Mouse (Mus musculus) liver, embryonic 12.5 days (tissue): ENCODE data around the gene Slc26a6. TPM values are rescaled to one million over a fixed set of nuclear protein-coding genes. Genes with fewer than 3 reads are reported as not detected.

Experiments
- ATAC-seq: fragments of 200-750 bp; cut with Nextera tagmentation; 2 replicates; pipeline ENCODE4 v1.8.0; 2017; ENCODE audit warnings: moderate number of reproducible peaks, mild to moderate bottlenecking, moderate library complexity
- H3K27ac ChIP-seq: fragments of 300-500 bp; sonication (generic); 2 replicates; pipeline ENCODE4 v1.5.1; 2016; ENCODE audit warnings: mild to moderate bottlenecking
- H3K27me3 ChIP-seq: fragments of 300-500 bp; sonication (generic); replicated peaks from 2 replicates; pipeline ENCODE4 v1.6.1; 2016; ENCODE audit warnings: mild to moderate bottlenecking, moderate library complexity
- H3K36me3 ChIP-seq: fragments of 300-500 bp; sonication (generic); 2 replicates; pipeline ENCODE4 v1.6.1; 2016; ENCODE audit warnings: mild to moderate bottlenecking, moderate library complexity
- H3K4me1 ChIP-seq: fragments of 300-500 bp; sonication (generic); 2 replicates; pipeline ENCODE4 v1.6.1; 2016
- H3K4me2 ChIP-seq: fragments of 300-500 bp; sonication (generic); 2 replicates; pipeline ENCODE4 v1.6.1; 2016; ENCODE audit warnings: mild to moderate bottlenecking, moderate library complexity
- H3K4me3 ChIP-seq: fragments of 300-500 bp; sonication (generic); 2 replicates; pipeline ENCODE4 v1.5.1; 2016; ENCODE audit warnings: mild to moderate bottlenecking, moderate library complexity
- H3K9ac ChIP-seq: fragments of 300-500 bp; sonication (generic); 2 replicates; pipeline ENCODE4 v1.6.1; 2016; ENCODE audit warnings: mild to moderate bottlenecking, moderate library complexity
- H3K9me3 ChIP-seq: fragments of 300-500 bp; sonication (generic); replicated peaks from 2 replicates; pipeline ENCODE4 v1.6.1; 2016; ENCODE audit warnings: mild to moderate bottlenecking, moderate library complexity
- WGBS: fragments of 180-500 bp; shearing (Covaris S2); methylation state at CpG from one replicate; pipeline ENCODE4 v1.1.7; 2016; ENCODE audit not compliant: insufficient replicate concordance; 5-methylcytosine and 5-hydroxymethylcytosine counted together
- microRNA-seq: library from miRNA; unstranded; fragments of <30 nt; microRNA quantifications from one replicate; pipeline ENCODE4, GENCODE M21; 2017
- polyA plus RNA-seq: library from polyadenylated mRNA; unstranded; fragments of >200 nt; fragmentation: Nextera tagmentation; extraction: Ambion mirVana; gene quantifications from 2 replicates; pipeline ENCODE4 v1.2.1, GENCODE M21; 2016

The Slc26a6 gene
- polyA plus RNA-seq, 1 experiment from 2014 or later: 6.9 TPM

DNA sequence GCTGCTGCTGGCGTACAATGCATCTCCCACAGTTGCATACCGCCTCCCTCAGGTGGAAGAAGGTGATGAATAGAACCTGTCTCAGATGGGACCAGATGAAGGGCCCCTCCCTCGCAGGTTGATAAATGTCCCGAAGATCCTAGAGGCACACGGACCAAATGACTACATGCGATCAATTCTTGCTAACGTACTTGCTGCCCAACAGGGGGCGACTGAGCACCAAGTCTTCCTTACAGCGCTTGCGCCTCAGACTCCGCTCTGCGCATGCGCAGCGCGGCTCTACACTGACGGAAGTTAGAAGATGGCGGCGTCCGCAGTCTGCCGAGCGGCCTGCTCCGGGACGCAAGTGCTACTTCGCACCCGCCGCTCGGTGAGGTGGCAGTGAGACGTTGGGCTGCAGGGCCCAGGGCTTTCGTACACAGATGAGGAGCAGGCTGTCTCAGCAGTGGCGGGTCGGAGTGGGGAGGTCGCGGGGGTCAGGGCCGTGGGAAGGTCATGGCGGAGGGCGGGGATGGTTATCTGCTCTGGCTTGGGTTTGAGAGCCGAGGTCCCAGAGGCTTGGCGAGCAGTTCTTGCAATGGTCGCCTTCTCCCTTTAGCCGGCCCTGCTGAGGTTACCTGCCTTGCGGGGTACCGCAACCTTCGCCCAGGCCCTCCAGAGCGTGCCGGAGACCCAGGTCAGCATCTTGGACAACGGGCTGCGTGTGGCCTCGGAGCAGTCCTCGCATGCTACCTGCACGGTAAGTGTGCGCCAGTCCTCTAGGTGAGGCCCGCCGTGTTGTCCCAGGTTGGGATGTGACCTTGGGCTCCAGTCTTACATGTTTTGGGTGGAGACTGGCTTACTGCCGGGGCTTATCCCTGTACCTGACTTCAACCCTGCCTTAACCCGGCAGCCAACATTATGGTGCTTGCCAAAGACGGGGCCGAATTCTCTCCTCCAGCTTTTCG, 83.6 kb downstream of the Slc26a6 start, which contains the start of gene Uqcrc1:
Gene Uqcrc1, plus strand, starts transcription at position 216 of the 947 bp plus-strand sequence.
- H3K9me3 ChIP-seq: no peaks in the 10 kb centered on the region
- peak; percentile 86 for ATAC-seq
- H3K27ac ChIP-seq: peak within 1 kb of the TSS; percentile 73
- peak within 1 kb of the TSS; percentile 90 for H3K4me3 ChIP-seq
- H3K9ac ChIP-seq: peak within 1 kb of the TSS; percentile 88
- H3K4me1 ChIP-seq: peaks cover 28% of the 10 kb centered on the region
- H3K27me3 ChIP-seq: no peaks in the 10 kb centered on the region
- peak within 1 kb of the TSS; percentile 74 for H3K4me2 ChIP-seq
- WGBS: under 1% methylated on average over 58 of the region's 58 CpGs
- peaks cover 37% of the 10 kb centered on the region for H3K36me3 ChIP-seq

DNA sequence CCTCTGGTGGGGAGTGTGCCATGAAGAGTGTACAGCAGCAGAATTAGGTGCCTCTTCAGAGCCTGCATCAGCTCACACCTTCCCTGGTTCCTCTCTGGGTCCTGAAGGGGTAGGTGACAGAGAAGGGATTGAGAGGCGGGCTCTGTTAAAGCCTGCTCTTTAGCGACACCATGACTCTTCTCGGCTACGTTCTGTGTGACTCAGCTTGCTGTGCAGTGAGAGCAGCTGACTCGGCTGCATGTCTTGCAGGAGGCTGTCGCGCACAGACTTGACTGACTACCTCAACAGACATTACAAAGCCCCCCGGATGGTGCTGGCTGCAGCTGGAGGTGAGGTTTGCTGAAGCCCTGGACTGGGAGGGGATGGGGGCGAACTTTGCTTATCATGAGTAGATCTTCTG, 92.0 kb downstream of the Slc26a6 start:
- Histone ChIP-seq H3K9me3 (no peaks in the 10 kb centered on the region), H3K36me3 (peaks cover 97% of the 10 kb centered on the region), H3K4me2 (no peak overlapping the region), H3K27me3 (no peaks in the 10 kb centered on the region), H3K4me1 (peaks cover 29% of the 10 kb centered on the region), H3K27ac (no peak overlapping the region), H3K9ac (no peak overlapping the region), H3K4me3 (no peak overlapping the region)
- ATAC-seq: no peak; the same call in 1 of the 2 replicates
- WGBS: 78% methylated on average over 9 of the region's 9 CpGs

DNA sequence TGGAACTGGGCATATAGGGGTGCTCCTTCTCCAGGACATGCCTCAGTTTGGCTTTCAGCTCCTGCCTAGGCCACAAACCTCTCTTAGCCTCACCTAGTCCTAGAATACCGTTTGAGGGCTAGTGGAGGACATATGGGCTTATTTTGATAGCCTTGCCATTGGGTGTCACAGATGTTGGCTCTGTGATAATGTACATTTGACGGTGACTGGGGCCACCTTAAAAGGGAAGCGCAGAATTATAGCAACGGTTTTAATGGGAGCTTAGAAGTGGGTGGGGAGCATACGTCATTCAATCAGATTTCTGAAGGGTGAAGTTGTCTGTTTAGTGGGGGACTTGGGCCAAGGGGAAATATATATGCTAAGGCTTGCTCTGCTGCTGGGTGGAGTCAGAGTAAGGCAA, 92.5 kb downstream of the Slc26a6 start:
- no peak overlapping the region for H3K4me3 ChIP-seq
- ATAC-seq: peak; percentile 19; the same call in 1 of the 2 replicates
- H3K4me2 ChIP-seq: no peak overlapping the region
- no peaks in the 10 kb centered on the region for H3K27me3 ChIP-seq
- H3K4me1 ChIP-seq: peaks cover 29% of the 10 kb centered on the region
- H3K9ac ChIP-seq: no peak overlapping the region
- 55% methylated on average over 5 of the region's 5 CpGs for WGBS
- H3K9me3 ChIP-seq: no peaks in the 10 kb centered on the region
- H3K27ac ChIP-seq: no peak overlapping the region
- H3K36me3 ChIP-seq: peaks cover 97% of the 10 kb centered on the region

DNA sequence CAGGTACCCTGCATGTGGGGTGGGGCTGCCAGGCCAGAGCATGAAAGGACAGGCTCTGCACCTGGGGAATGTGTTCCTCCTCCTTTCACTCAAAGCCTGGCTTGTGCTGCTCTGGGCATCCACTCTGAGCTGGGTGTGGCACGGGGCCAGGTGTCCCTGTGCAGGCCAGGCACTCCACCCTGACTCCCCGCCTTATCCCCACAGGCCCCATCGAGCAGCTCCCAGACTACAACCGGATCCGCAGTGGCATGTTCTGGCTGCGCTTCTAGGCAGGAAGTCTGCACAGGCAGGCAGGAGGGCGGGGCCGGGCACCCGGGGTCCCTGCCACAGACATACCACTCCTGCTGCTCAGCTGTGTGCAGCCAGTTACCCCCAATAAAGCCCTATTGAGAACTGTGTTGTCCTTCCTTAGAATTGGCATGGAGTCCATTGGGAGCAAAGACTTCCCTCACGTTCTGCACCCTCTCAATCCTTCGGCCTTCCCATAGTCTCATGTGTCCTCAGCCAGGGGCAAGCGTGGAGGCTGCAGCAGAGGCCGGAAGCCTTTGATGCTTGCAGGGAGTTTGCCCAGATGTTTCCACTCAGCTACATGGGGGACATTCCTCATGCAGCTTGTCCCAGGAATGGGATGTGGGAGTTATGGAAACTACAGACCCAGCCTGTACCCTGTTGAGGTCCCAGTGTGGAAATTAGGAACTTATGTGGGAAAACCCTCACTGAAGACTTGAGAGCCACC, 96.3 kb downstream of the Slc26a6 start:
- peaks cover 12% of the 10 kb centered on the region; the same call in 1 of the 2 replicates for H3K4me1 ChIP-seq
- no peak overlapping the region for H3K9ac ChIP-seq
- H3K36me3 ChIP-seq: peaks cover 66% of the 10 kb centered on the region
- no peak overlapping the region for H3K4me3 ChIP-seq
- peaks cover 25% of the 10 kb centered on the region for H3K27me3 ChIP-seq
- H3K4me2 ChIP-seq: no peak overlapping the region
- no peaks in the 10 kb centered on the region for H3K9me3 ChIP-seq
- ATAC-seq: no peak
- H3K27ac ChIP-seq: no peak overlapping the region
- 84% methylated on average over 13 of the region's 13 CpGs for WGBS

DNA sequence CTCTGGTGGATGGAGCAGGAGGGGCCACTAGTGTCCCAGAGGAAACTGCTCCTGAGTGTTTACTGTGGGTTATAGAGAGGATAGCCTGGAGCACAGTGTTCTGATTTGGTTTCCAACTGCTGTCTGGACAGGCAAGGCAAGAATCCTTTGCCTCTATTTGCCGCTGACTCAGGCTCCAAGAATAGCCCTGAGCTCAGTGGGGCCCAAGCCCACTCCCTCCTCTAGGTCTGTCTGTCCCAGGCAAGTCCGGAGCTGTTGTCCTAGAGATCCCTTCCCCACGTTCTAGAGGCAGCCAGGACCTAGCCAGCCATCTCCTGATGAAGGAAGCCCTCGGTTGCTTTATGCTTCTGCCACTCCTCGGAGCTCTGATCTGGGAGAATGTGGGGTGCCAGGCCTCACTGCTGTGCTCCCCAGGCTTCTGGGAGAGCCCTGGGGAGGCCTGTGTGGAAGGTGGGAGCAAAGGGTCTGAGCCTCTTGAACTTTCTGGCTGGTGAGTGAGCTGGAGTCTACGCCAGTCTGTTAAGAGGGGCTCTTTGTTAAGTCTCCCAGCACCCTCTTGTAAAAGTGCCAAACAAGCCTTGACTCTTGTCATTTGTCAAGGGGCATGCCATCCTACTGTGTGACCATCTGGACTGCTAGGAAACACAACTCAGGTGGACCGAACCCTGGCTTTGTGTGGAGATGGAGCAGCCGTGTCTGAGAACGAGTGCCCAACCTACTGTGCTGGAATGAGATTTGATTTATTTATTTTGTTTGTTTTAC, 97.1 kb downstream of the Slc26a6 start:
- H3K4me3 ChIP-seq: no peak overlapping the region
- H3K4me1 ChIP-seq: peaks cover 4% of the 10 kb centered on the region; the same call in 1 of the 2 replicates
- no peaks in the 10 kb centered on the region for H3K9me3 ChIP-seq
- H3K36me3 ChIP-seq: peaks cover 58% of the 10 kb centered on the region
- WGBS: 88% methylated on average over 9 of the region's 9 CpGs
- peaks cover 33% of the 10 kb centered on the region for H3K27me3 ChIP-seq
- H3K4me2 ChIP-seq: no peak overlapping the region
- no peak for ATAC-seq
- H3K27ac ChIP-seq: no peak overlapping the region
- H3K9ac ChIP-seq: no peak overlapping the region

DNA sequence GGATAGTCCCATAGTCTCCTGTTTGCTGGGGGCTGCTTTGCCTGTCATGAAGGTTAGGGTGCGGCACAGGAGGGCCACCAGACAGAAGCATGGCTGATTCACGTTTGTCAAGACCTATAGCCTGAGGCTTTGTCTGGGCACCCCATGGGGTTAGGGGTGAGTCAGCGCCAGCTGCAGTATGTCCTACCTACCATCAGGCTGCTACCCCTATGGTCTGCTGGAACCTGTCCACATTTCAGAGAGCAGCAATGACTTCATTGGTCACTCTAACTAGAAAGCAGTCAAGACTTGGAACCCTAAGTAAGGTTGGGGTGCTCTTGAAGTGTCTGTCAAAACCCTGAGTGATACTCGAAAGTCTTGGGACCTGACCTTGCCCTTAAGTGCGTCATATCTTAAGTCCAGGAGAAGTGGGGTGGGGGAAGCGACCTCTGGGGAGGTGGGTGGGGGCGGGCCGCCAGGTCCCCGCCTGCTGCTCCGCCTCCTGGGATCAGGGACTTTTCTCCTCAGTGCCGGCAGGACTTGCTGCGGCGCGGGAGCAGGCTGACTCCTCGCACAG, 100.1 kb downstream of the Slc26a6 start, which contains the start of gene Col7a1:
Gene Col7a1, plus strand, starts transcription at position 506 of the 556 bp plus-strand sequence.
- ATAC-seq: no peak
- Histone ChIP-seq H3K27me3 (peaks cover 45% of the 10 kb centered on the region), H3K4me2 (peak within 1 kb of the TSS; percentile 25; the same call in 1 of the 2 replicates), H3K9me3 (no peaks in the 10 kb centered on the region), H3K4me1 (no peaks in the 10 kb centered on the region), H3K4me3 (no peak within 1 kb of the TSS), H3K27ac (no peak within 1 kb of the TSS), H3K36me3 (peaks cover 28% of the 10 kb centered on the region), H3K9ac (no peak within 1 kb of the TSS)
- 13% methylated on average over 15 of the region's 15 CpGs for WGBS

DNA sequence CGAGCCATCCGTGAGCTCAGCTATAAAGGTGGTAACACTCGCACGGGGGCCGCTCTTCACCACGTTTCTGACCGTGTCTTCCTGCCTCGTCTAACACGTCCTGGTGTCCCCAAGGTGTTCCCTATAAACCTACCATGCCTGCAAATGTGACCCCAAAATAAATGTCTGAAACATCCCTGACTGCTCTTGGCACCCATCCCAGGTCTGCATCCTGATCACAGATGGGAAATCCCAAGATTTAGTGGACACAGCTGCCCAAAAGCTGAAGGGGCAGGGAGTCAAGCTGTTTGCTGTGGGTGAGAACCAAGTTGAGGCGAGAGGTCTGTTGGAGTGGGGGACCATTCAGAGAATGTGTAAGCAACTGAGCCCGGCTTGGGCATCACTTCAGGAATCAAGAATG, 102.2 kb downstream of the Slc26a6 start:
- H3K27me3 ChIP-seq: peaks cover 49% of the 10 kb centered on the region
- ATAC-seq: no peak

DNA sequence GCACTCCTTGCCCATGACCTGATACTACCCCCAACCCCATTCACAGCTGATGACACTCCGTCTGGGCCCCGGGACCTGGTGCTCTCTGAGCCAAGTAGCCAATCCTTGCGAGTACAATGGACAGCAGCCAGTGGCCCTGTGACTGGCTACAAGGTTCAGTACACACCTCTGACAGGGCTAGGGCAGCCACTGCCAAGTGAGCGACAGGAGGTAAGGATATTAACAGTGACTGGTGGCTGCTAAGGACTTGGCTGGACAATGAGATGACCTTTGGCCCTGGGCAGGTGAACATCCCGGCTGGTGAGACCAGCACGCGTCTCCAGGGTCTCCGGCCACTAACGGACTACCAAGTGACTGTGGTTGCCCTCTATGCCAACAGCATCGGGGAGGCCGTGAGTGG, 102.8 kb downstream of the Slc26a6 start:
- Histone ChIP-seq H3K27ac (no peak overlapping the region), H3K4me1 (no peaks in the 10 kb centered on the region), H3K36me3 (peaks cover 1% of the 10 kb centered on the region; the same call in 1 of the 2 replicates), H3K9me3 (no peaks in the 10 kb centered on the region), H3K27me3 (peaks cover 49% of the 10 kb centered on the region), H3K9ac (no peak overlapping the region), H3K4me2 (no peak overlapping the region), H3K4me3 (no peak overlapping the region)
- 85% methylated on average over 11 of the region's 11 CpGs for WGBS
- ATAC-seq: no peak

More for the DNA sequence above, 102.2 kb downstream of the Slc26a6 start:
- Histone ChIP-seq H3K36me3 (peaks cover 7% of the 10 kb centered on the region), H3K9ac (no peak overlapping the region), H3K9me3 (no peaks in the 10 kb centered on the region), H3K4me3 (no peak overlapping the region), H3K27ac (no peak overlapping the region), H3K4me2 (no peak overlapping the region), H3K4me1 (no peaks in the 10 kb centered on the region)
- 76% methylated on average over 11 of the region's 11 CpGs for WGBS

Small RNA genes within 50 kb of the gene (microRNA-seq; reads per million reads assigned to microRNA genes)
- gene Gm23156: not detected

Other genes starting within 250 kb of the Slc26a6 start
- 40.4 and 41.3 TPM in 2 replicates for gene Arih2, start 203.9 kb upstream of the Slc26a6 start, polyA plus RNA-seq
- 25.2 and 26.7 TPM in 2 replicates for gene Slc25a20, start 191.2 kb upstream of the Slc26a6 start, polyA plus RNA-seq
- gene Prkar2a, start 164.0 kb upstream of the Slc26a6 start, polyA plus RNA-seq: 15.5 and 17.5 TPM in 2 replicates
- 15.7 and 20.3 TPM in 2 replicates for gene Ip6k2, start 69.5 kb upstream of the Slc26a6 start, polyA plus RNA-seq
- 5.6 and 9.1 TPM in 2 replicates for gene Nckipsd, start 44.9 kb upstream of the Slc26a6 start, polyA plus RNA-seq
- 0.13 and 0.15 TPM in 2 replicates for gene Celsr3, start 27.0 kb upstream of the Slc26a6 start, polyA plus RNA-seq
- gene Tmem89, start 61.3 kb downstream of the Slc26a6 start, polyA plus RNA-seq: not detected in 2 replicates
- 384 and 405 TPM in 2 replicates for gene Uqcrc1, start 83.3 kb downstream of the Slc26a6 start, polyA plus RNA-seq
- gene Col7a1, start 100.3 kb downstream of the Slc26a6 start, polyA plus RNA-seq: 0.31 and 0.68 TPM in 2 replicates
- 0.11 TPM in 1 of 2 replicates, not detected in the other for gene Ucn2, start 132.7 kb downstream of the Slc26a6 start, polyA plus RNA-seq
- 3.4 and 4.4 TPM in 2 replicates for gene Pfkfb4, start 138.5 kb downstream of the Slc26a6 start, polyA plus RNA-seq
- gene Shisa5, start 185.3 kb downstream of the Slc26a6 start, polyA plus RNA-seq: 19.0 and 21.5 TPM in 2 replicates
- 8.8 and 9.1 TPM in 2 replicates for gene Trex1, start 206.5 kb downstream of the Slc26a6 start, polyA plus RNA-seq
- 18.6 and 19.4 TPM in 2 replicates for gene Atrip, start 220.8 kb downstream of the Slc26a6 start, polyA plus RNA-seq
- 14.5 and 15.3 TPM in 2 replicates for gene Ccdc51, start 229.2 kb downstream of the Slc26a6 start, polyA plus RNA-seq
- gene Tma7, start 229.3 kb downstream of the Slc26a6 start, polyA plus RNA-seq: 522 and 538 TPM in 2 replicates
- 4.9 TPM in 2 replicates for gene Plxnb1, start 242.1 kb downstream of the Slc26a6 start, polyA plus RNA-seq